Mouse (Mus musculus): ENCODE data around the gene Btbd2. TPM values are rescaled to one million over a fixed set of nuclear protein-coding genes. Genes with fewer than 3 reads are reported as not detected.

The Btbd2 gene
- total and polyA plus RNA-seq, 2 experiments from 2014 or later = 82.8 to 213 TPM

GRCm38 (mm10) chr10:80658841-80659202 lies 2.0 kb upstream of the Btbd2 start:
- H3K4me1 ChIP-seq (ENCODE audit: insufficient read depth, low read length) = peaks cover 11% of the 10 kb centered on the region; the same call in 1 of the 2 replicates
- 71% methylated on average over 4 of the region's 4 CpGs for WGBS
- H3K4me3 ChIP-seq (ENCODE audit: low read length) = no peak overlapping the region
- H3K36me3 ChIP-seq (ENCODE audit: insufficient read depth, low read length) = no peaks in the 10 kb centered on the region
- H3K9me3 ChIP-seq (ENCODE audit: low read length) = no peaks in the 10 kb centered on the region
- ATAC-seq (no peak), DNase-seq (ENCODE audit: low spot score) (no peak)
- H3K27ac ChIP-seq = no peak overlapping the region
- no peak for TF ChIP-seq CTCF (IDR thresholded peaks at IDR 0.05; ENCODE audit: low read depth)
- no peak overlapping the region; the same call in 1 of the 2 replicates for H3K4me2 ChIP-seq (ENCODE audit: low read depth, low read length)
- no peaks in the 10 kb centered on the region for H3K27me3 ChIP-seq (ENCODE audit: insufficient read depth, low read length)
- H3K9ac ChIP-seq (replicated peaks; ENCODE audit: low read length) = no peak overlapping the region

GRCm38 (mm10) chr10:80658194-80658840 lies 1.4 kb upstream of the Btbd2 start:
- no peak for TF ChIP-seq CTCF (IDR thresholded peaks at IDR 0.05; ENCODE audit: low read depth)
- H3K9me3 ChIP-seq (ENCODE audit: low read length) = no peaks in the 10 kb centered on the region
- DNase-seq (ENCODE audit: low spot score) (no peak), ATAC-seq (no peak)
- H3K9ac ChIP-seq (replicated peaks; ENCODE audit: low read length) = no peak overlapping the region
- no peak overlapping the region for H3K4me3 ChIP-seq (ENCODE audit: low read length)
- H3K4me1 ChIP-seq (ENCODE audit: insufficient read depth, low read length) = peaks cover 11% of the 10 kb centered on the region; the same call in 1 of the 2 replicates
- no peaks in the 10 kb centered on the region for H3K27me3 ChIP-seq (ENCODE audit: insufficient read depth, low read length)
- H3K36me3 ChIP-seq (ENCODE audit: insufficient read depth, low read length) = no peaks in the 10 kb centered on the region
- no peak overlapping the region for H3K27ac ChIP-seq
- whole genome bisulfite sequencing = 90% methylated on average over 14 of the region's 14 CpGs
- no peak overlapping the region for H3K4me2 ChIP-seq (ENCODE audit: low read depth, low read length)

- Histone ChIP-seq H3K27ac (peak overlapping the region; percentile 92), H3K9me3 (ENCODE audit: low read length) (no peaks in the 10 kb centered on the region), H3K4me3 (ENCODE audit: low read length) (peak overlapping the region; percentile 76), H3K4me1 (ENCODE audit: insufficient read depth, low read length) (peaks cover 11% of the 10 kb centered on the region; the same call in 1 of the 2 replicates), H3K27me3 (ENCODE audit: insufficient read depth, low read length) (no peaks in the 10 kb centered on the region), H3K36me3 (ENCODE audit: insufficient read depth, low read length) (no peaks in the 10 kb centered on the region), H3K9ac (replicated peaks; ENCODE audit: low read length) (peak overlapping the region; percentile 93), H3K4me2 (ENCODE audit: low read depth, low read length) (peak overlapping the region; percentile 94)
- under 1% methylated on average over 64 of the region's 72 CpGs for WGBS
- peak; percentile 89 for ATAC-seq
- no peak for TF ChIP-seq CTCF (IDR thresholded peaks at IDR 0.05; ENCODE audit: low read depth)
- DNase-seq (ENCODE audit: low spot score) = peak; percentile 99
Measured at GRCm38 (mm10) chr10:80656130-80656862, 575 bp downstream of the Btbd2 start.

GRCm38 (mm10) chr10:80655406-80656129 lies 1.3 kb downstream of the Btbd2 start:
- H3K4me3 ChIP-seq (ENCODE audit: low read length) = peak overlapping the region; percentile 76
- H3K4me2 ChIP-seq (ENCODE audit: low read depth, low read length) = peak overlapping the region; percentile 94
- H3K36me3 ChIP-seq (ENCODE audit: insufficient read depth, low read length) = no peaks in the 10 kb centered on the region
- peaks cover 11% of the 10 kb centered on the region; the same call in 1 of the 2 replicates for H3K4me1 ChIP-seq (ENCODE audit: insufficient read depth, low read length)
- DNase-seq (ENCODE audit: low spot score) = no peak
- 3% methylated on average over 12 of the region's 12 CpGs for WGBS
- no peaks in the 10 kb centered on the region for H3K9me3 ChIP-seq (ENCODE audit: low read length)
- TF ChIP-seq CTCF (IDR thresholded peaks at IDR 0.05; ENCODE audit: low read depth) = no peak
- peak; percentile 35 for ATAC-seq
- no peaks in the 10 kb centered on the region for H3K27me3 ChIP-seq (ENCODE audit: insufficient read depth, low read length)
- H3K27ac ChIP-seq = peak overlapping the region; percentile 92
- H3K9ac ChIP-seq (replicated peaks; ENCODE audit: low read length) = peak overlapping the region; percentile 93

- Histone ChIP-seq H3K27me3 (ENCODE audit: insufficient read depth, low read length) (no peaks in the 10 kb centered on the region), H3K36me3 (ENCODE audit: insufficient read depth, low read length) (no peaks in the 10 kb centered on the region), H3K9ac (replicated peaks; ENCODE audit: low read length) (no peak overlapping the region; the same call in 1 of the 2 replicates), H3K4me3 (ENCODE audit: low read length) (peak overlapping the region; percentile 76; the same call in 1 of the 2 replicates), H3K4me2 (ENCODE audit: low read depth, low read length) (peak overlapping the region; percentile 94), H3K9me3 (ENCODE audit: low read length) (no peaks in the 10 kb centered on the region), H3K4me1 (ENCODE audit: insufficient read depth, low read length) (peaks cover 11% of the 10 kb centered on the region; the same call in 1 of the 2 replicates), H3K27ac (no peak overlapping the region)
- ATAC-seq (no peak), DNase-seq (ENCODE audit: low spot score) (no peak)
- no peak for TF ChIP-seq CTCF (IDR thresholded peaks at IDR 0.05; ENCODE audit: low read depth)
- 69% methylated on average over 6 of the region's 6 CpGs for WGBS
Measured at GRCm38 (mm10) chr10:80654866-80655265, 2.0 kb downstream of the Btbd2 start.

GRCm38 (mm10) chr10:80653156-80653720 lies 3.6 kb downstream of the Btbd2 start:
- TF ChIP-seq CTCF (IDR thresholded peaks at IDR 0.05; ENCODE audit: low read depth) = no peak
- ATAC-seq = no peak
- H3K9ac ChIP-seq (replicated peaks; ENCODE audit: low read length) = 0 out of 2 replicates have a peak overlapping the region, but pooled peaks have one; percentile 0

More at GRCm38 (mm10) chr10:80653156-80653720, 3.6 kb downstream of the Btbd2 start:
- Histone ChIP-seq H3K4me2 (ENCODE audit: low read depth, low read length) (no peak overlapping the region), H3K4me1 (ENCODE audit: insufficient read depth, low read length) (peaks cover 11% of the 10 kb centered on the region; the same call in 1 of the 2 replicates), H3K27me3 (ENCODE audit: insufficient read depth, low read length) (no peaks in the 10 kb centered on the region), H3K9me3 (ENCODE audit: low read length) (no peaks in the 10 kb centered on the region), H3K27ac (no peak overlapping the region), H3K4me3 (ENCODE audit: low read length) (no peak overlapping the region), H3K36me3 (ENCODE audit: insufficient read depth, low read length) (no peaks in the 10 kb centered on the region)
- DNase-seq (ENCODE audit: low spot score) = no peak
- WGBS = 76% methylated on average over 6 of the region's 6 CpGs

All from hindbrain, postnatal 0 days (tissue).